Mouse (Mus musculus) CD4-positive helper T cell, adult 2 months (primary cell): Measurements from ENCODE around the gene 1600014C23Rik.

Experiments
- DNase-seq: peaks from one replicate; pipeline ENCODE4 v3.0.0-alpha.2; 2012; ENCODE audit warnings: low read depth, missing footprints, low spot score

Gene 1600014C23Rik

DNA sequence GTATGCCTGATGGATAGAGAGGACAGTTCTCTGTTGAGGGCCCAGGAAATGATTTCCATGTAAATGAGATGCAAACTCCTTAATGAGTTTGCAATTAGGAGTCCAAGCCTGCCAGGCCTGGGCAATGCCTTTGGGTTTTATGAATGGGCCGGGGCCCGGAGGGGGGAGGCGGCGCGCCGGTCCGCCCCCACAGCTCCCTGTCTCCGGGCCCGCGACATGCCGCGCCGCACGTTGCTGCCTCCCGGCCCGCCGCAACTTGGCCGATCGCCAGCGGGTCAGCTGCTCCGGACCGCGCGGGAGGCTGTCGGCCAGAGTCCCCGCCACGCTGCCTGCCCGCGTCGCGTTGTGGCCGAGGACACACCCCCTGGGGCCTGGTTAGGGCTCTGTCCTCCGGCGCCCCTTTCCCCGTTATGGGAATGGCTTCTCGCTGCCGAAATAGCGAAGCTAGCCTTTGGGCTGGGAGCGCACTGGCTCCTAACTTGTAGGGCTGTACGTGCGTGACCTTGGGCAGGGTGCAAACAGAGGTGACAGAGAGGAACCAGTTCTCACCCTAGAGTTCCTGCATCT, at the start of gene 1600014C23Rik:
Gene 1600014C23Rik (minus strand): TSS at position 110 of the 567 bp plus-strand sequence.
- DNase-seq, result peak; percentile 14

DNA sequence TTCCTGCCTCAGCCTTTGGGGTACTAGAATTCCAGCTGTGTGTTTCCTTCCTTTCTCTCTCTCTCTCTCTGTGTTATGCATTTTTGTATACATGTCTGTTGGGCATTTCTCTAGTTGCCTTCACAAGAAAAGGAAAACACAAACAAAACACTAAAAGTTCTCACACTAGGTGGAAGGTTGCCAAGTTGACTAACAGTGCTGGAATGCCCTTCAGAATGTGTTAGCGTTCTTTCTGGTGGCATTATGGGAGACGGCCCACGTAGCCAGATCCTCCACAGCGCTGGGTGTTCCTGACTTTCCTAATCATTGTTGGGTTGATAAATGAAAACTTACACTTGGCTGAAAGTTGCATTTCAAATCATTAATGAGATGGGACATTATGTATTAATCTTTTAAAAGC, 44.8 kb upstream of the 1600014C23Rik start:
- no peak for DNase-seq

DNA sequence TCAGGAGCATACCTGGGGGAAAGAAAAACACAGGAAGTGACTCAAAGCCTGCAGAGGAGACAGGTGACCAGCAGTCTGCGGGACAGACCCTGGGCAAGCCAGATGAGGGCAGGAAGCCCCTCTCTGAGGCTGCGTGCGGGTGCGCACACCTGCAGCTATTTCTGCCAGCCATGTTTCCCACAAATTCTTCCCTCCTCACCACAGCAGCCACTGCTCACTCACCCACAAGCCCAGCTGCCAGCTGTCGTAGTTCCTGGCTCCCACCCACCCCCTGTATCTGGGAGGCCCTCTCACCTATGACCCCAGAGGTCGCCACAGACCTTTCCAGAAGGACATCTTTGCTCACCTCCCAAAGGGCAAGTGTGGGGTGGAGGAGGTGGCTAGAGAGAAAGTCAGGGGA, 43.8 kb upstream of the 1600014C23Rik start:
- DNase-seq, result no peak

DNA sequence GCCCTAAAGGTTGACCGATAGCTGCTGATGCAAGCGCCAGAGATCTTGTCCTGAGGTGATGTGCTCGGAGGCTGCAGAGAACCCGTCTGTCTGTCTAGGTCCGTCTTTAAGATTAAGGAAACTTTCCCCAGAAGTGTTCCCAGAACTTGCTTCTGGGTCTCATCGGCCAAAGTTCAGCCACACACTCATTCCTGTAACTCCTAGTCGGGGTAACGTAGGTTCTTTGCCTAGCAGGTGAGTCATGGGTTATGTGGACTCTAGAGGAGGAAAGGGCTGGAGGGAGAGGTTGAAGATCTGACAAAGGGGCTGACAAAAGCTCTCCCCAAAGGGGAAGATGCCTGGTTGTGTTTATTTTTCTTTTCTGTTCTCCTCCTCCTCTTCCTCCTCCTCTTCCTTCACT, 42.5 kb upstream of the 1600014C23Rik start:
- DNase-seq, result no peak

DNA sequence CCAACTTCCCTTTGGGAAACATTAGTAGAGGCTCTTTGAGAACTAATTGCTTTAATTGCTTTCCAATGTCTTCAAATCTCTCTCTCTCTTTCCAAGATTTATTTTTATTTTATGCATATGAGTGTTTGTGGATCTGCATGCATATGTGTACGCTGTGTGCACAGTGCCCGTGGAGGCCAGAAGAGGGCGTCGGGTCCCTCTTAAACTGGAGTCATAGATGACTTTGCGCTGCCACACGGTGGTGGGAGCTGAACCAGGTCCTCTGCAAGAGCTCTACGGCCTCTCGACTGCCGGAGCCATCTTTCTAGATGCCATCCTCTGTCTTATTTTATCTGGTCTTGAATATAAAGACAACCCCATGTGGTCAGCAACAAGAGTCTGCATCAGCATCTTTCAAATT, 41.8 kb upstream of the 1600014C23Rik start:
- no peak for DNase-seq

DNA sequence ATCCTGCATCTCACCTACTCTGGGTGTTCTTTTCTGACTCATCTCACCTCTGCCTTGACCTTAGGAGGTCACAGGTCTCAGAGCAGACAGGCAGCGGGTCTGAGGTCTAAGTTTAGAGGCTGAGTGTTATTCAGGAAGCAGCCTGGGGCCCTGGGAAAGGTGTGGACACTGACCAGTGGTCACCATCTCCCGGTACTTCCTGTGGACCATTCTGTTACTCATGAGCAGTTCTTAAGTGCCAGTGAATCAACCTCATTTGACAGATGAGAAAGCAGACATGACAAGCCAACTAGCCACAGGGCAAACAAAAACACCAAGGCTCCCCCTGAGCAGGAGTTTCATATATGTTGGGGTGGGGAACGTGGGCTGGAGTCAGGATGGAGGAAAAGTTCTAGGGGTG, 38.9 kb upstream of the 1600014C23Rik start:
- DNase-seq, result no peak

DNA sequence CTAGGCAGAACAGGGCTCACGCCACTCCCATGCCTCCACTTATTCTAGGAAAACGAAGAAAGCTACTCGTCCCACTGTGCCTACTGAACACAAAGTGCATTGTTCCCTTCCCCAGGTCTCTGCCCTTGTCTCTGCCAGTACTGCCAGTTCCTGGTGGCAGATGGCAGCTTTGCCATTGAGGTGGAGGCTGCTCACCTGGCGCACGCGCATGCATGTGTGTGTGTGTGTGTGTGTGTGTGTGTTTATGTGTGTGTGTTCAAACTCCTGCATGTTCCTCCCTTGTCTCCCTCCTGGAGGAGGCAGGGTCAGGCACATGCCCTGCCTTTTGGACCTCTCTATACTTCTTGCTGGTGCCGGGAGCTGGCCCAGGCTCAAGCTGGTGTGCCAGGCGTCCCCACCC, 38.5 kb upstream of the 1600014C23Rik start:
- DNase-seq, result no peak

DNA sequence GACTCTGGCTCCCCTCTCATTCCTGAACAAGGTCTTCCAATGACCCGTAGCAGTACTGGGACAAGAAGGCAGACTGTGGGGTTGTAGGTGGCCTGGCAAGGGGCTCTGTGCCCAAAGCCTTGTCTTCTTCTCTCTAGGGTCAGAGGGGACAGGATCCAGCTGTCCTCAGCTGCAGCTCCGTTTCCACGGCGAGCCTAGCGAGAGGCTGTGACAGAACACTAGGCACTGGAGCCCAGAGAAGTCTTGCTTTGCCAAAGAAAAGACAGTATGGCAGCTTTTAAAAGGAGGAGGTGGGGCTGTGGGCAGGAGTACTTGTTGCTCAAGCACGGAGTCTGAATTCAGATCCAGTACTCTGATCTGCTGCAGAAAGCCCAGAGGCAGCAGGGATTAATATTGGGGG, 36.8 kb upstream of the 1600014C23Rik start:
- DNase-seq, result no peak

DNA sequence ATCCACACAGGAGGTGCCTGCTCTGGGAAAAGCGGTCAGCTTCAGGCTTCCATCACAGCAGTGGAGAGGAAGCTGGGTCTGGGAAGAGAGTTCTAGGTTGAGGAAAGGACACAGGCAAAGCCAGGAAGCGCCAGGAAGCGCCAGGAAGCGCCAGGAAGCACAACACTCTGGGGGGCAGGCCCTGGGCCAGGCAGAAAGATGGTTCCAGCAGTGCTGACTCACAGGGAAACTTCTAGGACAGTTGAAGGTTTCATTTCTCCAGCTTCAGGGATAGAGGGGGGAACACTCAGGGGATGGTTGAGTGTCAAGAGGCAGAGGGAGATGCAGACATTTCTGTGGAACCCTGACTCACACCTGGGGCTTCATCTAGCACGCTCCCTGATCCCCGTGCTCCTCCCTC, 36.2 kb upstream of the 1600014C23Rik start:
- no peak for DNase-seq

DNA sequence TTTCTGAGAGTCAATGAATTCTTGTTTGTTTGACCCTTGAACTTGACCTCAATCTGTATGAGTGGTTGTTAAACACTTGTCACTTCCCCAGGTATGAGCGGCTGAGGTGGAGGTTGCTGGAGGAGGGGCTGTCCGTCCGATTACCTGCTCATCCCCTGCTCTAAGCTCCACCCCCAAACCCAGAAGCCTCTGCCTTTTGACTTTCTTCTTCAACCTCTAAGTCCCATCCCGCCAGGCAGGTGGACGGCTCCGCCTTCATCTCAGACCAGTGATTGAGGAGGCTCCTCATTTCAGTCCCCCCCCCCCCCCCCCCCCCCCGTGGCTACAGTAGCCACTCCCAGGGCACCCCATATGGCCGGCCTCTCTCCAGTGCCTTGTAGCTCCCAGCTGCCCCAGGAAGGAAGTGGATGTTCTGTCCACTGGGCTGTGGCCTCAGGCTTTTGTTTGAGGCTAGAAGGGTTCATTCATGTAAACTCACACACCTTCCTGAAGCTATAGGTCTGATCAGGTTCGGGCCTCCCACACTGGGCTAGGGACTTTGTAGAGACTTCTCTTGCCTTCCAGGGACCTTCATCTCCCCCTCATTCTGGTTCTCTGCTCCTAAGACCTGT, 34.0 kb upstream of the 1600014C23Rik start:
- no peak for DNase-seq

DNA sequence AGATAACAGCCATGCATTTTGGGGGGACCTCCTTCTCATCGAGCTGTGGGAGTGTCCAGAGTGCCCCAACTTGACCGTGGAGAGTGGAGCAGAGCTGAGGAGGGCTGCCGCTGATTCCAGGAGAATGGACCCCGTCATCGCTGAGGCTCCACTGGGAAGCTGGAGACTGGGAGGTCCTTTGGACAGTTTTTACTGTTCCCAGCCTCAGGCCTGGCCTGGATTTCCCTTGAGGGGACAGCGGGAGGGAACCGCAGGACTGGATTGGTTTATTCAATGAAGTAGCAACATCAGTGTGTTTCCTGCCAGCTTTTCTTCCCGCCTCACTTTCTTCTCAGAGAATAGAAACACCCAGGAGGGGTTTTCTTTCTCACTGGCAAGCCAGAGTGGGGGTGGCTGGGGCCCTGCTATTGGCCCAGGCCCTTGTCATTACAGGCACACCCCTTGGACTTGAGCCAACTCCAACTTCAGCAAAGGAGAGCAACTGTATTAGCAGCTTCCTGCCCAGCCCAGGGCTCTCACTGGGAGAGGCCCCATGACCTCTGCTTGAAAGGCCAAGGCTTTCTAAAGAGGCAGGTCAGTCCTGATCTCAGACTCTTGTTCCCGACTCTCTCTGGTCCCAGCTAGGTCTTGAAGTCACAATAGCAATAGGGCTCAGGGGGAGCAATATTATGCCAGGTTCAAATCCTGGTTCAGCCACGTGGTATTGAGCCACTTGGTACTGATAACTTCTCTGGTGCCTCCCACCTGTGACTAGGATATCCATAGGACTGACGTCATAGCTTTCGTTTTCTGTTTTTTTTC, 33.3 kb upstream of the 1600014C23Rik start:
- DNase-seq, result peak; percentile 10

DNA sequence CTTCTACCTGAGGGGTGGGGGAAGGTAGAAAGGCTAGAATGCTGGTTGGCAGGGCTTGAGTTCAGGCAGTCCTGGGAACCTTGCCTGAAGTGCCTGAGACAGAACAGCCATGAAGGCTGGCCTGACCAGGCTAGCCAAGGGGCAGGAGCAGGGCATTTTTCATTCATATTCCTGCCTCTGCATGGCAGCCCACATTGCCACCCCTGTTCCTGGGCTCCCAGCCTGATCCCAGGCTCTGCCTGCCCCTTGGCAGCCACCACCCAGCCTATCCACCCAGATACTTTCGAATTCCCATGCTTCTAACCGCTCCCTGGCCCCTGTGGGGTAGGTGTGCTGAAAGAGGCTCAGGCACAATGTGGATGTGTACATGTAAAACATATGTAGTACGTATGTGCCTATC, 32.3 kb upstream of the 1600014C23Rik start:
- no peak for DNase-seq

DNA sequence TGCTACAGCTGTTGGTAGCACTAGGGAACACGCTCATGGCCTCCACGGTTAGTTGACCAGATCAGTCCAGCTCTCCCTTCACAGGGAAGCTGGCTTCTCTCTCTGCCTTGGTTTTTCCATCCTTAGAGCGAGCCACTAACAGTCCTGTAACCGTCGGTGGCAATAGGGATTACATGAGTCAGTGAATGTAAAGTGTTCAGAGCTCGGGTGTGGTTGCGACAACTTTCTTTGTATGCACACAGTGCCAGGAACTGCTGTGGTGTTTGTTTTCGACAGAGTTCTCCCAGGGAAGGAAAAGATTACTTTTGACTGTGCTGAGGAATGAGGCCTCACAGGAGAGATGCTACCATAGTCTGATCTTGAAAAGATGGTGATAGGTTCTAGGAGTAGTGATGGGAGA, 29.5 kb upstream of the 1600014C23Rik start:
- no peak for DNase-seq

DNA sequence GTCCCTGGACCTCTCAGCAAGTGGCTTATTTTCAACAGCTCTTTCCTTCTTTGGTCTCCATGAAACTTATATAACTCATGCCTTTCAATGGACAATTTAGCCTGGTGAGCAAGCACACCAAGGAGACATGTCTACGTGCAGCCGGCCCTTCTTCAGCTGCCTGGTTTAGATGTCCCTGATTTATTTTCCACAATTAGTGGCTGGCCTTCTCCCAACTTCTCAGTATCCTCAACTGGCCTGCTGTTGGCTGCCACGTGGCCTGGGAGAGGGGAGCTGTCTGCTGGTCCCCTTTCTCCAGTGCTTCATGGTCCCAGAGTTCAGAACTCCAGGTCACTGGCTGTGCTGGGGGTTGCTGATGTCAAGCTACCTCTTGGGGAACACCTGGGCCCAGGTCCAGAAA, 28.3 kb upstream of the 1600014C23Rik start:
- no peak for DNase-seq

DNA sequence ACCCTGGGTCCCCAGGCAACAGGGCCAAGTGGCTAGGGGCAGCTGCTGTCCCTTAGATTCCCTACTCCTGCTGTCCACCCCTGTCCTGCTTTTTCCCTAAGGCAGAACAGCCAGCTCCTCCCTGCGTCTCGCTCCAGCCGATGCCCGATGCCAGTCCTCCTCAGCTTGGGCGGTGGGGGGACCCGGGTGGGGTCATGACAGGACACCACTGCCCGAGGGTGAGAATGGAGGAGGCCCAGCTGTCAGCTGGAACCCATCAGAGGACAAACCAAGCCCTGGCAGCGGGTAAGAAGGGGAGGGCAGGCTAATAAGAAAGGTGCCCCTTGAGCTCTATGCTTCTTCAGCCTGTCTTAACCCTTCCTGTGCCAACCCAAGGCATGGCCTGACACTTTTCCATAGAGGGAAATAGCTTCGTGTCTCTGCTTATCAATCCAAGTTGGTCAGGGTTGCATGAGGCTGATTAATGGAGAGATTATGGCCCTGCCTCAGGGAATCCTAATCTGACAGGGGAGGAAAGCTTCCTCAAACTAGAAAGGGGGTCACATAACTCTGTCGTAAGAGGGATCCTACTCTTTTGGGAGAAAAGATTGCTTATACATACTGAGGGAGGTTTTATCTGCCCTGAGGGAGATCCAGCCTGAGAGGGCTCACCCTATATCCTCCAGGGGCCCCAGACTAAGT, 27.5 kb upstream of the 1600014C23Rik start:
- no peak for DNase-seq

DNA sequence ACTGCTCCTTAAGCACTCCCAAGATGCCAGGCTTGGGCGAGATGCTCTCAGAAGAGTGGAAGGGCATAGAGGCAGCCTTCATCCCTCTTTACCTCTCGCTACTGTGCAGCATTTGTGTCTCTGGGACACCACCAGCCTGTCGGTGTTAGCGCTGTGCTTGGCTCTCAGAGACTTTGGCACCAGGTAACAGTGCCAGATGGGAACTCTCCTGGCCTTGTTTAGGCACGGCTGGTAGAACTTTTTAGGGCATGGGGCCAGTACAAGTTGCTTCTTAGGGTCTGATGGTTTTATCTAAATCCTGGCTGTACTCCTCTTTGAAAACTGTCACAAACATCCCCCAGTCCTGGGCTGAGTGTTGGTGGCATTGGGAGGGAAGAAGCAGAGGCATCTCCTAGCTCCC, 26.1 kb upstream of the 1600014C23Rik start:
- DNase-seq, result no peak

DNA sequence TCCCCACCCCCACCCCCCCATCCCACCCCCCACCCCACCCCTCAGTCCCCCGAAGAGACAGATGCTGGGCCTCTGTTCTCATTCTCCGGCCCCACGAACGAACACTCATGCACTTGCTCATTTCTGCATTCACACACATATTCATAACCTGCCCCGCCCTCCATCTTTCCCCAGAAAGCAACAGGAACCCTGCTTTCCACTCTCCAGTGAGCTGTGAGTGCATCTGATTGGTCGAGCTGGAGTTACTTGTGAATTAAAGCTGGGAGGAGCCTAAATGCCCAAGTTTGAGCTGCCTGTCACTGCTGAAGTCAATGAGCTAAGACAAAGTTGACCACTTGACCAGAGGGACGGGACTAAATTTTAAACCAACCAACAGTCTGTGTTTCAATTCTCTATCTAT, 25.2 kb upstream of the 1600014C23Rik start:
- no peak for DNase-seq

DNA sequence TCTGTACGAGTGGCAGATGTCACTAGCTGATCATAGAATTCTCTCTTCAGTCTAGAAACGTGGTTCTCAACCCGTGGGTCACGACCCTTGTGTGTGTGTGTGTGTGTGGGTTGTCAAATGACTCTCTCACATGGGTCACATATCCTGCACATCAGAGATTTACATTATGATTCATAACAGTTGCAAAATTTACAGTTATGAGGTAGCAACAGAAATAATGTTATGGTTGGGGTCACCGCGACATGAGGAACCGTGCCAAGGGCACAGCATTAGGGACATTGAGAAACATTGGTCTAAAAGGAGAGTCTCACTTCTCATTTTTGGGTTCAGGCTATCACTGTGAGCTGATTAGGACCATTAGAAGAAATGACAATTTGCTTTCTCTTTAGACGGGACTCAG, 24.3 kb upstream of the 1600014C23Rik start:
- DNase-seq, result no peak

DNA sequence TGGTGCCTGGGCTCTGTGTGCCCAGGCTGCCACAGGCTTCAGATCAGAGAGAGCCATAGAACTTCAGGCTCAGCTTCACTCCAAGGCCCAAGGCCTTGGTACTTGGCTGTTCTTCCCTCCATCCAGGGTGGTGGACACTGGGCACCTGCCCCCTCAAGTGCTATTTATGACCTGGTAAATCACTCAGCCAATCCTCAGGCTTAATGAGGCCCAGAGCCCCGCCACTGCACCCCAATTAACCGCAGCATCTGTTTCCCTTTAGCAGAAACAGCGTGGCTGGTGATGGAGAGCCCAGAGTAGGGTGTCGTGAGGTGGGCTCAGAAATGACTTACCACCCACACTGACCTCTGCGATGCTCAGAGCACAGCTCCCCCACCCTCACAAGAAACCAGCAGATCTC, 23.2 kb upstream of the 1600014C23Rik start:
- DNase-seq, result no peak

DNA sequence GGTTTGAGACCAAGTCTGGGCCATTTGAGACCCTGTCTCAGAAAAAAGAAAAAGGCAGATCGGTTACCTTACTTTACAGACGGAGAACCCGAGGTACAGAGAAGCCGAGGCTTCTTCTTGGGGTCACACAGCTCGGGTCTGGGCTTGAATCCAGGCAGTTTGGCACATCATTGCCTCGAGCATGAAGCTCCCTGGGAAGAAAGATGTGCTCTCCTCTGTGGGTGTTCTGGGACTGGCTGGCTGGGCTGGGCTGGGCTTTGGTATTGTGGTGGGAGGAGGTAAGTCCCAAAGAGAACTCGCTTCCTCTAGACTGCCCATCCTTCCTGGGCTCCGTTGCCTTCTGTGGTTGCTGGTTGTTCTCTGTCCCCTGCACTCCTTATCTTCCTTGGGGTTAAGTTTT, 22.7 kb upstream of the 1600014C23Rik start:
- DNase-seq, result no peak

DNA sequence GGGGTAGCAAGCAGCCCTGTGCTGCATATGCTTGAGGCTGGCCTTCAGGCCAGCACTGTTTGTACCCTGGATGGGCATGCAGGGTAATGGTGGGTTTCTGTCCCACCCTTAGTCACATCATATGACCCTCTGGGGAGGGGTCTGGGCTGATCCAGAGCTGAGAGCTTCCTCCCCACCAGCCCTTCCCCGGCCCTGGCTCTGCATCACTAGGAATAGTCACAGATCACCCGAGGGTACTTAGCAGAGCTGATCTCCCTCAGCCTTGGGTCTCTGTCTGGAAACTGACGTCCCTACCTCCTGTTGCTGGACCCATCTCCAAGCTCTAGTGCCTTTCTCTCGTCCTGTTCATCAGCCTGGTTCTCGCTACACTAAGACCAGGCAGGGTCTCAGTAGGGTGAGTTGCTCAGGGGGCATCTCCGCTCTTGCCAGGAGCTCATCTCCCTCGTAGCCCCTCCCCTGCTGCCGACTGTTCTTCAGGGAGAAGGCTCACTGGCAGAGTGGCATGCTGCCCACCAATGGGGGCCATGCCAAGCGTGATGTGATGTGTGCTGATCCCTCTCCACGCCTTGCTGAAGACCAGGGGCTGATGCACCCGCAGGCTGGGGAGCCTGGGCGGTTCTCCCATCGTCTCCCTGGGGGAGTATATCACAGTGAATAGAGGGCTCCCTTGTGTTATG, 20.7 kb upstream of the 1600014C23Rik start:
- DNase-seq, result no peak

DNA sequence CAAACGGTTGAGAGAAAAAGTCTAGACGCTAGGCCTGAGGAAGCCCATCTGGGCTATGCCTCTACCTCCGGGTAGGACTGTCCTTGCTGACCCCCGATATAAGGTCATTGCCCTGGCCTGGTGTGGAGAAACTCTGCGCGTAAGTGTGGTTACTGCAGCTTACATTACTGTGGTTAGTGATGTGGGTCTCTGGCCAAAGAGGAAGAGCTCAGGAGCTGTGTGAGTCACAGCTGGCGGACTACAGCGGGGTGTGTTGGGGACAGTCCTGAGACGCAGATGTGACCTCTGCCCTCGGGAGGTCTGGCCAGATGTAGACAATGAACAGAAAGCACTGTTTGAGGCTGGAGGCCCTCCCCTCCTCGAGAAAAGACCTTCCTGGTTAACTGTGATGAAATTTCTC, 19.0 kb upstream of the 1600014C23Rik start:
- DNase-seq, result no peak
